9 mouse cellular contexts compared by ENCODE assay signal in genomic region chr4:103112651-103113050, GRCm38 (mm10). TPM values are rescaled to one million over a fixed set of nuclear protein-coding genes. Genes with fewer than 3 reads are reported as not detected.
DNase-seq lines count a peak whose midpoint lies in the region; ATAC-seq lines count a peak whose summit lies in the region.
"Had no signal": no experiment of that assay in that cellular context is flagged by ENCODE, and none has a peak within 500 bp of the region (broad histone marks: within the 10 kb centered on the region; RNA-seq: fewer than 3 reads in every experiment).

No protein-coding gene starts in this region.

- no peak overlapping the region for H3K27ac ChIP-seq in kidney, embryonic 14.5 days (ENCODE audit: low read depth, low read length)
- no peak overlapping the region for H3K27ac ChIP-seq in embryonic facial prominence, embryonic 15.5 days (replicated peaks)
- H3K27ac ChIP-seq in limb, embryonic 13.5 days, result no peak overlapping the region
- no peak overlapping the region for H3K27ac ChIP-seq in midbrain, embryonic 14.5 days (replicated peaks; ENCODE audit: low read depth, low read length)

- peaks cover 17% of the 10 kb centered on the region for H3K4me1 ChIP-seq in kidney, embryonic 14.5 days (ENCODE audit: control insufficient read depth, insufficient read depth, low read length)
- peaks cover 20% of the 10 kb centered on the region for H3K4me1 ChIP-seq in embryonic facial prominence, embryonic 15.5 days
- H3K4me1 ChIP-seq in limb, embryonic 13.5 days, result peaks cover 20% of the 10 kb centered on the region
- H3K4me1 ChIP-seq in midbrain, embryonic 14.5 days (ENCODE audit: control insufficient read depth, insufficient read depth, low read length), result peaks cover 21% of the 10 kb centered on the region

- H3K36me3 ChIP-seq in kidney, embryonic 14.5 days (ENCODE audit: control insufficient read depth, insufficient read depth, low read length), result peaks cover 6% of the 10 kb centered on the region; the same call in 1 of the 2 replicates
- peaks cover 5% of the 10 kb centered on the region; the same call in 1 of the 2 replicates for H3K36me3 ChIP-seq in embryonic facial prominence, embryonic 15.5 days
- H3K36me3 ChIP-seq in limb, embryonic 13.5 days, result peaks cover 14% of the 10 kb centered on the region
- peaks cover 7% of the 10 kb centered on the region for H3K36me3 ChIP-seq in midbrain, embryonic 14.5 days (ENCODE audit: control insufficient read depth, insufficient read depth, low read length)

- no peak for DNase-seq in kidney, postnatal 25 days
- no peak for DNase-seq in midbrain, embryonic 14.5 days
- DNase-seq in spleen, postnatal 4 days (ENCODE audit: low spot score in 2 of 2), result no peak
- DNase-seq in thymus, postnatal 4 days, result no peak
- DNase-seq in right cerebral cortex, postnatal 25 days, result no peak
- DNase-seq: spleen, adult 18-20 months had no signal

- H3K9ac ChIP-seq in kidney, embryonic 14.5 days (ENCODE audit: low read depth, low read length), result peak overlapping the region; percentile 85
- H3K9ac ChIP-seq in embryonic facial prominence, embryonic 15.5 days, result no peak overlapping the region
- peak overlapping the region; percentile 79 for H3K9ac ChIP-seq in limb, embryonic 13.5 days
- H3K9ac ChIP-seq in midbrain, embryonic 14.5 days (replicated peaks; ENCODE audit: low read length), result no peak overlapping the region

- no peak for ATAC-seq in kidney, embryonic 14.5 days (ENCODE audit: low FRiP score, low TSS enrichment)
- no peak for ATAC-seq in embryonic facial prominence, embryonic 15.5 days (ENCODE audit: insufficient number of reproducible peaks, low FRiP score, low TSS enrichment, low read depth)
- no peak for ATAC-seq in limb, embryonic 13.5 days (ENCODE audit: low FRiP score, low read depth)
- ATAC-seq in midbrain, embryonic 14.5 days (ENCODE audit: low FRiP score, low TSS enrichment), result no peak

- no peaks in the 10 kb centered on the region for H3K9me3 ChIP-seq in kidney, embryonic 14.5 days (ENCODE audit: control insufficient read depth, low read length)
- no peaks in the 10 kb centered on the region for H3K9me3 ChIP-seq in embryonic facial prominence, embryonic 15.5 days (replicated peaks)
- no peaks in the 10 kb centered on the region for H3K9me3 ChIP-seq in limb, embryonic 13.5 days
- no peaks in the 10 kb centered on the region for H3K9me3 ChIP-seq in midbrain, embryonic 14.5 days (ENCODE audit: control insufficient read depth, low read length)

- H3K27me3 ChIP-seq in kidney, embryonic 14.5 days (ENCODE audit: control insufficient read depth, insufficient read depth, low read length), result no peaks in the 10 kb centered on the region
- H3K27me3 ChIP-seq in embryonic facial prominence, embryonic 15.5 days, result no peaks in the 10 kb centered on the region
- H3K27me3 ChIP-seq in limb, embryonic 13.5 days, result no peaks in the 10 kb centered on the region
- H3K27me3 ChIP-seq in midbrain, embryonic 14.5 days (ENCODE audit: control insufficient read depth, insufficient read depth, low read length), result no peaks in the 10 kb centered on the region

- 29% methylated on average over 7 of the region's 7 CpGs for WGBS in kidney, embryonic 14.5 days
- WGBS in embryonic facial prominence, embryonic 15.5 days, result 64% methylated on average over 7 of the region's 7 CpGs
- WGBS in limb, embryonic 13.5 days, result 41% methylated on average over 7 of the region's 7 CpGs
- 72% methylated on average over 7 of the region's 7 CpGs for WGBS in midbrain, embryonic 14.5 days

- peak overlapping the region; percentile 78 for H3K4me2 ChIP-seq in kidney, embryonic 14.5 days (replicated peaks; ENCODE audit: low read depth, low read length)
- peak overlapping the region; percentile 47 for H3K4me2 ChIP-seq in embryonic facial prominence, embryonic 15.5 days (replicated peaks)
- H3K4me2 ChIP-seq in limb, embryonic 13.5 days (replicated peaks), result peak overlapping the region; percentile 79
- H3K4me2 ChIP-seq in midbrain, embryonic 14.5 days (ENCODE audit: low read length), result peak overlapping the region; percentile 78

- H3K4me3 ChIP-seq in kidney, embryonic 14.5 days (ENCODE audit: low read length), result peak overlapping the region; percentile 88
- peak overlapping the region; percentile 76; the same call in 1 of the 2 replicates for H3K4me3 ChIP-seq in embryonic facial prominence, embryonic 15.5 days (replicated peaks)
- H3K4me3 ChIP-seq in limb, embryonic 13.5 days, result peak overlapping the region; percentile 82
- H3K4me3 ChIP-seq in midbrain, embryonic 14.5 days (replicated peaks; ENCODE audit: low read depth, low read length), result no peak overlapping the region; the same call in 1 of the 2 replicates

RNA-seq across cellular contexts. Expression of gene Mier1, which starts 1.5 kb away (rescaled TPM):
- polyA plus RNA-seq in kidney, embryonic 14.5 days (2014; fragmentation: Nextera tagmentation; extraction: Ambion mirVana), result 38.9 and 54.5 TPM in 2 replicates
- polyA plus RNA-seq in embryonic facial prominence, embryonic 15.5 days (2015; fragmentation: Nextera tagmentation; extraction: Ambion mirVana), result 37.1 and 56.1 TPM in 2 replicates
- polyA plus RNA-seq in limb, embryonic 13.5 days (2015; fragmentation: Nextera tagmentation; extraction: Ambion mirVana), result 53.1 and 59.0 TPM in 2 replicates
- polyA plus RNA-seq in midbrain, embryonic 14.5 days (2014; fragmentation: Nextera tagmentation; extraction: Ambion mirVana), result 31.9 and 42.6 TPM in 2 replicates

RNA-seq across cellular contexts. Expression of gene Wdr78, which starts 1.7 kb away (rescaled TPM):
- polyA plus RNA-seq in kidney, embryonic 14.5 days (2014; fragmentation: Nextera tagmentation; extraction: Ambion mirVana), result 3.2 and 4.9 TPM in 2 replicates
- polyA plus RNA-seq in embryonic facial prominence, embryonic 15.5 days (2015; fragmentation: Nextera tagmentation; extraction: Ambion mirVana), result 6.4 and 8.6 TPM in 2 replicates
- 3.7 and 3.8 TPM in 2 replicates for polyA plus RNA-seq in limb, embryonic 13.5 days (2015; fragmentation: Nextera tagmentation; extraction: Ambion mirVana)
- polyA plus RNA-seq in midbrain, embryonic 14.5 days (2014; fragmentation: Nextera tagmentation; extraction: Ambion mirVana), result 4.0 and 5.3 TPM in 2 replicates

Comparison
In these comparisons a context has a peak if more than half of its experiments do, and no peak if none do; other contexts are left out.
1. H3K9ac ChIP-seq: peak in kidney, embryonic 14.5 days (single experiment) and limb, embryonic 13.5 days (single experiment); none in embryonic facial prominence, embryonic 15.5 days (single experiment) and midbrain, embryonic 14.5 days (single experiment).
2. Peak in every context shown above with its lines, with median percentiles within 50 percentile points of each other: H3K4me2 ChIP-seq.